Mouse (Mus musculus) left cerebral cortex, adult 9 months (tissue): ENCODE data around the gene Gm10518.
"Not testable (repeated sequence)": the region's sequence is repeated elsewhere in the genome, so short reads cannot be mapped to it uniquely, and the experiment has no call there.

Experiments
- DNase-seq, 2 experiments: peaks; one replicate each; pipeline ENCODE4 v3.0.0; 2022; ENCODE audit warnings: low spot score in 2 of 2

Gm10518 gene

GRCm38 (mm10) chr1:179802610-179803512 is at the start of gene Gm10518:
Gene Gm10518 (plus strand): TSS chr1:179803376.
- peak; percentile 18 to 47 for DNase-seq

- no peak for DNase-seq
Observed at GRCm38 (mm10) chr1:179756477-179756876, 46.7 kb upstream of the Gm10518 start.

- DNase-seq = no peak
Observed at GRCm38 (mm10) chr1:179760086-179760485, 43.1 kb upstream of the Gm10518 start.

- no peak for DNase-seq
Observed at GRCm38 (mm10) chr1:179760553-179760952, 42.6 kb upstream of the Gm10518 start.

GRCm38 (mm10) chr1:179776831-179777230 is 26.3 kb upstream of the Gm10518 start:
- DNase-seq = no peak

- DNase-seq = no peak
Observed at GRCm38 (mm10) chr1:179784098-179784497, 19.1 kb upstream of the Gm10518 start.

GRCm38 (mm10) chr1:179785502-179785901 is 17.7 kb upstream of the Gm10518 start:
- no peak for DNase-seq

GRCm38 (mm10) chr1:179787281-179787680 is 15.9 kb upstream of the Gm10518 start:
- no peak for DNase-seq

GRCm38 (mm10) chr1:179798794-179799193 is 4.4 kb upstream of the Gm10518 start:
- DNase-seq = no peak

- DNase-seq = peak; percentile 97 to 99
Observed at GRCm38 (mm10) chr1:179803513-179804139, 450 bp downstream of the Gm10518 start, which contains the start of gene Ahctf1. Gene Ahctf1 (minus strand): TSS chr1:179803680.

GRCm38 (mm10) chr1:179804140-179804881 is 1.1 kb downstream of the Gm10518 start:
- DNase-seq = peak in 1 of 2 experiments; percentile 19

- DNase-seq = no peak
Observed at GRCm38 (mm10) chr1:179805751-179806150, 2.6 kb downstream of the Gm10518 start.

GRCm38 (mm10) chr1:179807468-179807867 is 4.3 kb downstream of the Gm10518 start:
- no peak for DNase-seq

GRCm38 (mm10) chr1:179808300-179808699 is 5.1 kb downstream of the Gm10518 start:
- DNase-seq = no peak

GRCm38 (mm10) chr1:179813385-179813784 is 10.2 kb downstream of the Gm10518 start:
- no peak for DNase-seq

GRCm38 (mm10) chr1:179814616-179815015 is 11.4 kb downstream of the Gm10518 start:
- DNase-seq = peak; percentile 23 to 49

- not testable (repeated sequence) for DNase-seq
Observed at GRCm38 (mm10) chr1:179818490-179819278, 15.5 kb downstream of the Gm10518 start.

- no peak for DNase-seq
Observed at GRCm38 (mm10) chr1:179824549-179824948, 21.4 kb downstream of the Gm10518 start.

- no peak for DNase-seq
Observed at GRCm38 (mm10) chr1:179828051-179828450, 24.9 kb downstream of the Gm10518 start.

GRCm38 (mm10) chr1:179828900-179829299 is 25.7 kb downstream of the Gm10518 start:
- DNase-seq = no peak

- no peak for DNase-seq
Observed at GRCm38 (mm10) chr1:179832710-179833240, 29.6 kb downstream of the Gm10518 start.
